Mouse (Mus musculus) brain, embryonic 14.5 days (tissue): ENCODE results near the gene Elavl1. TPM values are rescaled to one million over a fixed set of nuclear protein-coding genes. Genes with fewer than 3 reads are reported as not detected.

Source experiments
- DNase-seq: peaks from one replicate; pipeline ENCODE4 v3.0.0-alpha.2; 2011; ENCODE audit warnings: low read depth
- CTCF ChIP-seq: fragments of 200-500 bp; IDR thresholded peaks from 2 replicates; pipeline ENCODE4 v1.5.1; 2012; ENCODE audit warnings: inconsistent platforms, mild to moderate bottlenecking, moderate library complexity, borderline replicate concordance; ENCODE audit not compliant: insufficient read depth, insufficient read length; ENCODE audit errors: extremely low read depth
- POLR2A ChIP-seq: fragments of 200-500 bp; IDR thresholded peaks from 2 replicates; pipeline ENCODE4 v1.6.1; 2012; ENCODE audit warnings: mild to moderate bottlenecking, inconsistent platforms, borderline replicate concordance; ENCODE audit not compliant: poor library complexity, insufficient read depth, insufficient read length, severe bottlenecking; ENCODE audit errors: extremely low read depth
- polyA plus RNA-seq: library from polyadenylated mRNA; depleted of rRNA; stranded (reverse); fragments of >200 nt; gene quantifications from 2 replicates; pipeline ENCODE4 v1.2.3, GENCODE M21; 2012

Elavl1 gene
- polyA plus RNA-seq, 1 experiment: 63.9 TPM

- no peak for TF ChIP-seq POLR2A
- TF ChIP-seq CTCF: no peak
- no peak for DNase-seq
Measured at GRCm38 (mm10) chr8:4313254-4314124, 11.7 kb downstream of the Elavl1 start.

GRCm38 (mm10) chr8:4312104-4312503 is 13.1 kb downstream of the Elavl1 start:
- DNase-seq: no peak
- TF ChIP-seq POLR2A: no peak
- TF ChIP-seq CTCF: no peak

GRCm38 (mm10) chr8:4305838-4306237 is 19.4 kb downstream of the Elavl1 start:
- TF ChIP-seq POLR2A (no peak), CTCF (no peak)
- no peak for DNase-seq

DNA sequence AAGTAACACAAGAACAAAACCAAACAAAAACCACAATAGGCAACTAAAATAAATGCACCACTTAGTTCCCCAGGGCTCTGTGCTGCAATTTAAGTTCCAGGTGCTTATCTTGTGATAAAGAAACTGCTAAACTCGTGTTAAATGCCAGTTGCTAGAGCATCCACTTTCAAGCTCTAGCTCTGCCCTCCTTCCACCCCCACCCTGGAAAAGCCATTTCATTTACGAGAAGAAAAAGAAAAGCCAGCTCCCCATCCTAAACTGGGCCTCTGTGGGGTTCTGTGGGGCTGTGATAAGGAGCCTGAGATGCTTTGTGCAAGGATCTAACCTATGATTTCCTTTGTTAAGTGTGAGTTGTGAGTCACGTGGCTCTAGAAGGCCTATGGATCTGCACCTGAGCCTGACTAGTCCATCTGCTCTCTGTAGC is 21.1 kb downstream of the Elavl1 start:
- TF ChIP-seq POLR2A: no peak
- TF ChIP-seq CTCF: no peak
- DNase-seq: no peak

DNA sequence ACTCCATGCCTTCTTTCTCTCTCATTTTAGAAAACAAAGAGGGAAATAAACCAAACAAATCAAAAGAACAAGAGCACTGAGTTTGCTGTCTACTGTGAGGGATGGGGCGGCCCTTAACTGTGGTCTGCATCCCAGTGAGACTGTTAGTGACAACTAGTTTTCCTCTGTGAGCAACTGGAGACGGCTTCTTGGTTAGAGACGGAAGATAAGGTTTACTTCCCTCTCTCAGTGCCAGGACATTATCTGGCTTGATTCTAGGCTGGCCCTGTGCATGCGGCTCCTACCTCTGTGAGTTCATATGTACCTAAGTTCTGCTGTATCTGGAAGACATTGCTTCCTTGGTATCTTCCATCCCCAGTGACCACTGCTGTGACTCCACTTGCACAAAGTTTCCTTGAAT is 27.4 kb downstream of the Elavl1 start:
- TF ChIP-seq CTCF: no peak
- TF ChIP-seq POLR2A: no peak
- no peak for DNase-seq

- DNase-seq: no peak
- no peak for TF ChIP-seq CTCF
Measured at GRCm38 (mm10) chr8:4292738-4293137, 32.5 kb downstream of the Elavl1 start.

DNA sequence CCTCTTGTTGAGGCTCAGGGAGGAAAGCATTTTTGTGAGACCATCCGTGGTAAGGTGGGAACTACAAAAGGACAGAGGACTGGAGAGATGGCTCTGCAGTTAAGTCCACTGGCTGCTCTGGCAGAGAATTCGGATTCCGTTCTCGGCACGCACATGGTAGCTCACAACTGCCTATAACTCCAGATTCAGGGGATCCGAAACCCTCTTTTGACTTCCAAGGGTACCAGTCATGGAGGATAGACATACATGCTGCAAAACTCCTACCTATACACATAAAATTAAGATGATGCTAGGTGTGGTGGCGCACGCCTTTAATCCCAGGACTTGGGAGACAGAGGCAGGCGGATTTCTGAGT is 49.1 kb downstream of the Elavl1 start:
- TF ChIP-seq POLR2A: no peak
- TF ChIP-seq CTCF: no peak
- no peak for DNase-seq

- peak; percentile 99 for DNase-seq
- TF ChIP-seq CTCF (no peak), POLR2A (peak; percentile 37; the same call in 1 of the 2 replicates)
Measured at GRCm38 (mm10) chr8:4275275-4276110, 49.7 kb downstream of the Elavl1 start, which contains the start of gene Timm44. Timm44 (minus strand) TSS chr8:4275913.

GRCm38 (mm10) chr8:4269609-4270008 is 55.6 kb downstream of the Elavl1 start:
- no peak for TF ChIP-seq CTCF
- TF ChIP-seq POLR2A: no peak
- no peak for DNase-seq

GRCm38 (mm10) chr8:4267627-4268026 is 57.6 kb downstream of the Elavl1 start:
- TF ChIP-seq POLR2A (no peak), CTCF (peak; percentile 45)
- DNase-seq: no peak

DNA sequence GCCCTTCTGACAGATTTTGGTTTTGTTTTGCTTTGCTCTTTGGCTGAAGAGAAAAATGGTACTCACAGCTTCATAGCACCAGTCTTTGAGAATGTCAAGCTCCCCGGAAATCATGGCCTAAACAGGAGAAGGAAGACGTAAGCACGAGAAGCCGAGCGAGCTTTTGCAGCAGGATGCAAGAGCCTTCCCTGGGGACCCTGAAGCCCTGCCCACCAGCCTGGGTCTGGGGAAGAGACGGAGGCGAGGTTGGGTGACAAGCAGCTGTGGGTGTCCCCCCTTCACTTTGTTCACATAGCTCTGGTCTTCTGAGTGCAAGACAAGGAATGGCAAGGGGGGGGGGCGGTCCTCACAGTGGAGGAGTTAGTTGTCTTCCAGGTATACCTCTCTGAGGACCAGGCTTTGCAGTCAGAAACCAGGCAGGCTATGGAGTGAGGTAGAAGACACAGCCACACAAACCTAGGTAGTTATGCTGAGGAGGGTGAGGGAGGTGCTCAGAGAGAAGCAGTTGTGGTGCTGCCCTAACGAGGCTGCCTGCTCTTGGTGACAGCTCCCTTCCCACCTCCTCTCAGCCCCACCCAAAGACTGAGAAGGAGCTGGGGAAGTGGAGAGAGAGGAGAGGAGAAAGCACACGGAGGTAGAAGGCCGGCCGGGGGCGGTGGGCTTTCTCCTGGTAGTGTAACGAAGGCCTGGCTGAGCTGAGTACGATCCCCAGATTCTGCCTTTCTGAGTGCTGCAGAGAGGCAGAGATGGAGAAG is 59.9 kb downstream of the Elavl1 start:
- TF ChIP-seq POLR2A (no peak), CTCF (no peak)
- no peak for DNase-seq

- TF ChIP-seq POLR2A: no peak
- TF ChIP-seq CTCF: no peak
- no peak for DNase-seq
Measured at GRCm38 (mm10) chr8:4263105-4263791, 62.0 kb downstream of the Elavl1 start.
